Mouse (Mus musculus): ENCODE results near the gene Pxdc1. TPM values are rescaled to one million over a fixed set of nuclear protein-coding genes. Genes with fewer than 3 reads are reported as not detected.

Gene Pxdc1
- total RNA-seq (2023) = under 1 TPM; 0.35 to 0.66 TPM

GRCm38 (mm10) chr13:34653391-34653790 lies at the start of gene Pxdc1:
Gene Pxdc1, minus strand, starts transcription at chr13:34653486.

Other genes with a start within 250 kb of the Pxdc1 start
- gene Fam50b, start 81.4 kb upstream of the Pxdc1 start, total RNA-seq (2023) = not detected
- 10 to 100 TPM; 57.8 to 61.0 TPM for gene Prpf4b, start 221.8 kb upstream of the Pxdc1 start, total RNA-seq (2023)